Mouse (Mus musculus) forebrain, embryonic 15.5 days (tissue): Measurements from ENCODE around the gene Pus7. TPM values are rescaled to one million over a fixed set of nuclear protein-coding genes. Genes with fewer than 3 reads are reported as not detected.
"Not testable (repeated sequence)": the region's sequence is repeated elsewhere in the genome, so short reads cannot be mapped to it uniquely, and the experiment has no call there.

Source experiments
- ATAC-seq: fragments of 200-750 bp; cut with Nextera tagmentation; replicated peaks from 2 replicates; pipeline ENCODE4 v1.8.0; 2017; ENCODE audit warnings: mild to moderate bottlenecking, moderate TSS enrichment, moderate library complexity
- H3K27ac ChIP-seq: fragments of 300-500 bp; sonication (generic); replicated peaks from 2 replicates; pipeline ENCODE4 v1.5.1; 2015; ENCODE audit warnings: mild to moderate bottlenecking, inconsistent platforms
- H3K27me3 ChIP-seq: fragments of 300-500 bp; sonication (generic); 2 replicates; pipeline ENCODE4 v1.6.1; 2015; ENCODE audit warnings: inconsistent platforms
- H3K36me3 ChIP-seq: fragments of 300-500 bp; sonication (generic); 2 replicates; pipeline ENCODE4 v1.6.1; 2015; ENCODE audit warnings: mild to moderate bottlenecking, inconsistent platforms
- H3K4me1 ChIP-seq: fragments of 300-500 bp; sonication (generic); 2 replicates; pipeline ENCODE4 v1.6.1; 2015; ENCODE audit warnings: inconsistent platforms
- H3K4me2 ChIP-seq: fragments of 300-500 bp; sonication (generic); replicated peaks from 2 replicates; pipeline ENCODE4 v1.6.1; 2015; ENCODE audit warnings: mild to moderate bottlenecking, inconsistent platforms
- H3K4me3 ChIP-seq: fragments of 300-500 bp; sonication (generic); 2 replicates; pipeline ENCODE4 v1.5.1; 2015; ENCODE audit warnings: mild to moderate bottlenecking, inconsistent platforms
- H3K9ac ChIP-seq: fragments of 300-500 bp; sonication (generic); replicated peaks from 2 replicates; pipeline ENCODE4 v1.6.1; 2015; ENCODE audit warnings: mild to moderate bottlenecking, inconsistent platforms
- H3K9me3 ChIP-seq: fragments of 300-500 bp; sonication (generic); 2 replicates; pipeline ENCODE4 v1.6.1; 2016; ENCODE audit warnings: inconsistent platforms
- WGBS: fragments of 180-500 bp; shearing (Covaris S2); methylation state at CpG from one replicate; pipeline ENCODE4 v1.1.7; 2015; ENCODE audit warnings: mixed read lengths; 5-methylcytosine and 5-hydroxymethylcytosine counted together
- polyA plus RNA-seq: library from polyadenylated mRNA; unstranded; fragments of >200 nt; fragmentation: Nextera tagmentation; extraction: Ambion mirVana; gene quantifications from 2 replicates; pipeline ENCODE4 v1.2.1, GENCODE M21; 2015

Pus7 gene
- polyA plus RNA-seq, 1 experiment from 2014 or later, result 19.3 TPM

- Histone ChIP-seq H3K9ac (no peak overlapping the region), H3K27ac (no peak overlapping the region), H3K4me1 (peaks cover 4% of the 10 kb centered on the region; the same call in 1 of the 2 replicates), H3K4me2 (no peak overlapping the region), H3K36me3 (peaks cover 23% of the 10 kb centered on the region), H3K27me3 (no peaks in the 10 kb centered on the region), H3K4me3 (no peak overlapping the region), H3K9me3 (no peaks in the 10 kb centered on the region)
- 93% methylated on average over 1 of the region's 1 CpGs for WGBS
- ATAC-seq, result no peak
Observed at GRCm38 (mm10) chr5:23709661-23710060, 73.8 kb downstream of the Pus7 start.

DNA sequence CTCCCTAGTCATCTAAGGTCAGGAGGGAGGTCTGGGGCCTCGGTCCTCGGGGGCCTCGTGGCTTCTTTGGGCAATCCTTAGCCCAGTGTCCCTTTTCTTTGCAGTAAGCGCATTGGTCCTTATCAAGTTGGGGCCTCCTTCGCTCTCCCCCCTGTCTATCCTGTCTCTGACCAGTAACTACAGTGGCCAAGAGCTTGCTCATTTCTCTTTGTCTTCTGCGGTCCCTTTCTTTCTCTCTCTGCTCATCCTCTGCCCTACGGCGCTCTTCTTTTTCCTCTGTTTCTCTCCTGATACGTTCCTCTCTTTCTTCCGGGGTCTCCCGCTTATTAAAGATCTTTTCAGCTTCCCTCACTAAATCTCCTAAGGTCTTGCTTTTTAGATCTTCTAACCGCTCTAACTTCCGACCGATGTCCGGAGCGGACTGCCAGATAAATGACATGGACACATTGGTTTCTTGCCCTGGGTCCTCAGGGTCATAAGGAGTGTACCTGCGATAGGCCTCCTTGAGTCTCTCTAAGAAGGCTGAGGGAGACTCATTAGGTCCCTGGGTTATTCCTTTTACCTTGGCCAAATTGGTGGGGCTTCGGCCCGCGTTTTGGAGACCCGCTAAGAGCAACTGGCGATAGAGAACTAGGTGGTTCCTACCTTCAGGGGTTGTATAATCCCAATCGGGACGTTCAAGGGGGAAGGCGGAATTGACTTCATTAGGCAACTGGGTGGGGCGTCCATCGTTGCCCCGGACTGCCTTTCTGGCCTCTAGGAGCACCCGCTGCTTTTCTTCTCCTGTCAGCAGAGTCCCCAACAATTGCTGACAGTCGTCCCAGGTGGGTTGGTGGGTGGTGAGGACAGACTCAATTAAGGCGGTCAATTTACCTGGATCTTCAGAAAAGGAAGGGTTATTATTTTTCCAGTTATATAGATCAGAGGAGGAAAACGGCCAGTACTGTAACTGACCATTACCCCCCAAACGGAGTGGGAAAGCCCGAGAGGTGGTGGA is 76.6 kb downstream of the Pus7 start:
- not testable (repeated sequence) for H3K4me3 ChIP-seq, ATAC-seq
- peaks cover 43% of the 10 kb centered on the region for H3K36me3 ChIP-seq

DNA sequence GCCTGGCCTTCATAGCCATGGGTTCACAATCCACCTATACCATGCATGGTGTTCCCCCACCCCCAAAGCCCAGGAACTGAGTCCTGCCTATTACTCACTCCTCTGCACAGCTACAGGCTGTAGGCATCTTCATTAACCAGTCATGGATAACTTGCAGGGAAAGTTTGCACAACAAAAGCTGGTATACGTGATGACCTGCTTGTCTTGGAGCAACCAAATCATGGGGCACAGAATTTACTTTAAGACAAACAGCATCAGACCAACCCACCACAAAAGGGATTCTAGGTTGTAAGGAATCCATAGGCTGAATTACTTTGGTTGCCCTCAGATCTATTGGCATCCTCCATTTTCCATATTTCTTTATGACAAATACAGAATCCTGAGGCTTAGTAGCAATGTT is 86.1 kb downstream of the Pus7 start:
- Histone ChIP-seq H3K27ac (no peak overlapping the region), H3K4me1 (no peaks in the 10 kb centered on the region), H3K9ac (no peak overlapping the region), H3K4me2 (no peak overlapping the region), H3K4me3 (no peak overlapping the region), H3K27me3 (no peaks in the 10 kb centered on the region), H3K9me3 (peaks cover 19% of the 10 kb centered on the region; the same call in 1 of the 2 replicates), H3K36me3 (peaks cover 21% of the 10 kb centered on the region)
- 98% methylated on average over 1 of the region's 1 CpGs for WGBS
- no peak for ATAC-seq

More for the DNA sequence above, 76.6 kb downstream of the Pus7 start:
- not testable (repeated sequence) for H3K4me2 ChIP-seq, H3K27ac ChIP-seq, H3K9ac ChIP-seq, H3K4me1 ChIP-seq, H3K27me3 ChIP-seq, H3K9me3 ChIP-seq
- 97% methylated on average over 30 of the region's 34 CpGs for WGBS

Other genes with a start within 250 kb of the Pus7 start
- gene Srpk2, start 99.1 kb downstream of the Pus7 start, polyA plus RNA-seq, result 96.2 and 99.9 TPM in 2 replicates
- 28.4 and 30.4 TPM in 2 replicates for gene Rint1, start 4.0 kb upstream of the Pus7 start, polyA plus RNA-seq
- 101 and 111 TPM in 2 replicates for gene Tomm7, start 60.5 kb upstream of the Pus7 start, polyA plus RNA-seq
- 52.0 and 52.3 TPM in 2 replicates for gene Fam126a, start 247.0 kb upstream of the Pus7 start, polyA plus RNA-seq